Mouse (Mus musculus): ENCODE results near the gene AF366264. TPM values are rescaled to one million over a fixed set of nuclear protein-coding genes. Genes with fewer than 3 reads are reported as not detected.

Gene AF366264
- total and polyA plus RNA-seq, 3 experiments = not detected

DNA sequence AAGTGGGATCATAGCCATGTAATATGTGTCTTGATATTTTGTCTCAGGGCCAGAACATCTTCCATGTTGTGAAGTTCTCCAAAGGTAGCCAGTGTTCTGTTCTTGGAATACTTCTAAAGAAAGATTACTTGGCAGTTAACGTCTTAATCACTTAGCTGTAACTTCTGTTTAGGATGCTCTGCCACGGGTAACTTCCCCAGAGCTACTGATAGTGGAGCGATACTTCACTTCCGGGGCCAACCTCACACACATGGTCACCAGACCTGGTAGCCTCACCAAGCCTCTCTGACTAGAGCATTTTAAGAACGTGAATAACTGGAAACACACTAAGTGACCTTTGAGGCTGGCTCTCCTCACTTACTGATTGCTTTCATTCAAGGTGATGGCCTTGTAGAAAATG is 38.6 kb downstream of the AF366264 start:
- peaks cover 0 to 24% of the 10 kb centered on the region in 2 experiments; a peak in 3 of 4 replicates for H3K36me3 ChIP-seq (ENCODE audit: control insufficient read depth in 1 of 2, insufficient read depth in 2 of 2, low read length in 2 of 2)
- no peaks in the 10 kb centered on the region for H3K9me3 ChIP-seq (replicated peaks; ENCODE audit: insufficient read depth, low read length)
- no peak overlapping the region for H3K9ac ChIP-seq (ENCODE audit: control insufficient read depth, low read depth, low read length, poor library complexity, severe bottlenecking)
- peak overlapping the region; percentile 62; the same call in 1 of the 2 replicates for H3K27ac ChIP-seq (ENCODE audit: control insufficient read depth, low read depth, low read length)
- DNase-seq (ENCODE audit: low read depth, low spot score) = peak; percentile 74
- H3K4me1 ChIP-seq (ENCODE audit: control insufficient read depth in 1 of 2, insufficient read depth in 2 of 2, low read length in 2 of 2) = peaks cover 9 to 12% of the 10 kb centered on the region in 2 experiments
- H3K4me3 ChIP-seq (ENCODE audit: control insufficient read depth in 1 of 2, insufficient read depth in 1 of 2, low read depth in 2 of 2, low read length in 2 of 2) = no peak overlapping the region
- H3K79me2 ChIP-seq (ENCODE audit: control insufficient read depth, insufficient read depth, low read length, poor library complexity) = no peaks in the 10 kb centered on the region
- no peaks in the 10 kb centered on the region for H3K27me3 ChIP-seq (ENCODE audit: control insufficient read depth in 1 of 2, insufficient read depth in 2 of 2, low read length in 2 of 2)
- peak; percentile 43; the same call in 1 of the 2 replicates for TF ChIP-seq GATA1 (IDR thresholded peaks at IDR 0.05; ENCODE audit: low read depth, low read length)
- 0 out of 4 replicates have a peak, but pooled peaks of 1 of the 2 experiments have one; percentile 36 for TF ChIP-seq POLR2A (IDR thresholded peaks at IDR 0.05; ENCODE audit: control insufficient read depth in 1 of 2, insufficient read depth in 1 of 2, low read depth in 1 of 2, low read length in 2 of 2, poor library complexity in 1 of 2)
- TF ChIP-seq USF1 (IDR thresholded peaks at IDR 0.05; ENCODE audit: low read depth, low read length) = no peak
- TF ChIP-seq ZC3H11A (IDR thresholded peaks at IDR 0.05; ENCODE audit: low read depth, low read length) = no peak
- TF ChIP-seq ZMIZ1 (IDR thresholded peaks at IDR 0.05; ENCODE audit: low read depth, low read length) = no peak
- TF ChIP-seq MAX (IDR thresholded peaks at IDR 0.05; ENCODE audit: low read length) = peak; percentile 54
- no peak for TF ChIP-seq SIN3A (IDR thresholded peaks at IDR 0.05; ENCODE audit: low read length)
- TF ChIP-seq ELF1 (IDR thresholded peaks at IDR 0.05; ENCODE audit: low read depth, low read length) = peak; percentile 33; the same call in 1 of the 2 replicates
- no peak for TF ChIP-seq CHD2 (IDR thresholded peaks at IDR 0.05; ENCODE audit: low read length)
- TF ChIP-seq POLR2AphosphoS2 (IDR thresholded peaks at IDR 0.05; ENCODE audit: low read length) = no peak
- no peak for TF ChIP-seq ZKSCAN1 (IDR thresholded peaks at IDR 0.05; ENCODE audit: low read depth, low read length)
- 0 out of 2 replicates have a peak, but pooled peaks have one; percentile 22 for TF ChIP-seq TCF12 (IDR thresholded peaks at IDR 0.05; ENCODE audit: low read depth, low read length)
- no peak for TF ChIP-seq MXI1 (IDR thresholded peaks at IDR 0.05; ENCODE audit: low read depth, low read length)
- no peak for TF ChIP-seq TAL1 (IDR thresholded peaks at IDR 0.05; ENCODE audit: low read length)
- no peak for TF ChIP-seq RAD21 (IDR thresholded peaks at IDR 0.05; ENCODE audit: low read depth, low read length)
- TF ChIP-seq CTCF (IDR thresholded peaks at IDR 0.05 in 2 of 3, conservative IDR thresholded peaks at IDR 0.05 in 1 of 3; ENCODE audit: control insufficient read depth in 1 of 3, insufficient read depth in 1 of 3, low read depth in 2 of 3, low read length in 3 of 3, poor library complexity in 1 of 3, severe bottlenecking in 1 of 3) = no peak
- TF ChIP-seq SMC3 (IDR thresholded peaks at IDR 0.05; ENCODE audit: low read depth, low read length) = 0 out of 2 replicates have a peak, but pooled peaks have one; percentile 8
- TF ChIP-seq UBTF (IDR thresholded peaks at IDR 0.05; ENCODE audit: borderline replicate concordance, insufficient read depth, low read depth, low read length) = no peak
- TF ChIP-seq BHLHE40 (IDR thresholded peaks at IDR 0.05; ENCODE audit: borderline replicate concordance, low read depth, low read length) = no peak
- TF ChIP-seq POLR2AphosphoS5 (IDR thresholded peaks at IDR 0.05; ENCODE audit: borderline replicate concordance, low read depth, low read length) = no peak
- no peak for TF ChIP-seq TBP (IDR thresholded peaks at IDR 0.05; ENCODE audit: low read depth, low read length)
- no peak for TF ChIP-seq NELFE (IDR thresholded peaks at IDR 0.05; ENCODE audit: low read depth, low read length)
- peak; percentile 75 for TF ChIP-seq ZNF384 (IDR thresholded peaks at IDR 0.05; ENCODE audit: low read depth, low read length)
- no peak for TF ChIP-seq MAFK (IDR thresholded peaks at IDR 0.05; ENCODE audit: borderline replicate concordance, low read depth, low read length)
- TF ChIP-seq NRF1 (IDR thresholded peaks at IDR 0.05; ENCODE audit: insufficient read depth, low read depth, low read length, poor library complexity, severe bottlenecking) = no peak
- TF ChIP-seq ETS1 (IDR thresholded peaks at IDR 0.05; ENCODE audit: low read depth, low read length) = no peak
- no peak for TF ChIP-seq KAT2A (conservative IDR thresholded peaks at IDR 0.05; ENCODE audit: low read depth, low read length)
- peak; percentile 76; the same call in 1 of the 2 replicates for TF ChIP-seq MYC (IDR thresholded peaks at IDR 0.05; ENCODE audit: low read depth, low read length)
- peak; percentile 48 to 62; a peak in 3 of 4 replicates for TF ChIP-seq EP300 (IDR thresholded peaks at IDR 0.05; ENCODE audit: low read depth in 1 of 2, low read length in 2 of 2)
- peak; percentile 59; the same call in 1 of the 2 replicates for TF ChIP-seq MYB (IDR thresholded peaks at IDR 0.05; ENCODE audit: low read depth, low read length)
- TF ChIP-seq RCOR1 (IDR thresholded peaks at IDR 0.05; ENCODE audit: low read depth, low read length) = no peak; the same call in 1 of the 2 replicates
- no peak for TF ChIP-seq GABPA (IDR thresholded peaks at IDR 0.05; ENCODE audit: low read depth, low read length)
- no peak for TF ChIP-seq MAZ (IDR thresholded peaks at IDR 0.05; ENCODE audit: low read depth, low read length)
- TF ChIP-seq MEF2A (IDR thresholded peaks at IDR 0.05; ENCODE audit: extremely low read depth, insufficient replicate concordance, low read depth, low read length, poor library complexity, severe bottlenecking) = no peak
- no peak for TF ChIP-seq JUND (IDR thresholded peaks at IDR 0.05; ENCODE audit: low read depth, low read length)
- TF ChIP-seq E2F4 (IDR thresholded peaks at IDR 0.05; ENCODE audit: borderline replicate concordance, low read depth, low read length) = no peak
- no peak for TF ChIP-seq USF2 (IDR thresholded peaks at IDR 0.05; ENCODE audit: borderline replicate concordance in 1 of 2, insufficient read depth in 1 of 2, low read depth in 1 of 2, low read length in 2 of 2)

Data from MEL (cell line).